Mouse (Mus musculus): ENCODE results near the gene Tnfaip1. TPM values are rescaled to one million over a fixed set of nuclear protein-coding genes. Genes with fewer than 3 reads are reported as not detected.

The Tnfaip1 gene
- polyA plus RNA-seq, 1 experiment: 38.2 TPM

DNA sequence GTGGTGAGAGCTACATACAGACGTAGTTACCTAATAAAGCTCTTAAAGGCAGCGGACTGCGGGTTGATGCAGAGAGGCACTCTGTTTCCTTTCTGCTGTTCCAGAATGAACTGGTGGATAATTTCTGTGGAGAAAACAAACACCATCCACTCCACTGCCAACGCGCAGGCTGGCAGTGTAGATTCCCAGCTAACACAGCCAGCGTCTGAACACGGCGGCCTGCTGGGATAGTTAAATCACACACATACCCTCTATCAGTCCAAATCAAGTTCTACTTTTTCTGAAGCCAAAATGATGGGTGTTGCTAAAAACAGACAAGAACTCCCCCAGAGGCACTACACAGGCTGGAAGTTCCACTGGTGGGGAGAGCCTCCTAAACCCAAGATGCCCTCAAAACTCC is 35.3 kb upstream of the Tnfaip1 start:
- H3K9ac ChIP-seq (ENCODE audit: low read depth, poor library complexity, severe bottlenecking): no peak overlapping the region
- TF ChIP-seq EP300 (IDR thresholded peaks at IDR 0.05; ENCODE audit: insufficient read depth, low read depth, low read length) (no peak), POLR2A (IDR thresholded peaks at IDR 0.05; ENCODE audit: insufficient read depth, low read length) (no peak), CTCF (IDR thresholded peaks at IDR 0.05; ENCODE audit: low read depth, low read length) (no peak)
- peaks cover 14% of the 10 kb centered on the region for H3K36me3 ChIP-seq (ENCODE audit: control insufficient read depth, insufficient read depth, low read length, poor library complexity, severe bottlenecking)
- no peaks in the 10 kb centered on the region for H3K9me3 ChIP-seq (replicated peaks; ENCODE audit: control insufficient read depth, insufficient read depth, low read length, poor library complexity, severe bottlenecking)
- no peak overlapping the region for H3K4me3 ChIP-seq (ENCODE audit: low read depth, low read length)
- no peaks in the 10 kb centered on the region for H3K4me1 ChIP-seq (ENCODE audit: control insufficient read depth, insufficient read depth, low read length)
- H3K27ac ChIP-seq (ENCODE audit: insufficient read depth, low read length): no peak overlapping the region
- no peaks in the 10 kb centered on the region for H3K27me3 ChIP-seq (ENCODE audit: control insufficient read depth, insufficient read depth, low read length, poor library complexity, severe bottlenecking)

DNA sequence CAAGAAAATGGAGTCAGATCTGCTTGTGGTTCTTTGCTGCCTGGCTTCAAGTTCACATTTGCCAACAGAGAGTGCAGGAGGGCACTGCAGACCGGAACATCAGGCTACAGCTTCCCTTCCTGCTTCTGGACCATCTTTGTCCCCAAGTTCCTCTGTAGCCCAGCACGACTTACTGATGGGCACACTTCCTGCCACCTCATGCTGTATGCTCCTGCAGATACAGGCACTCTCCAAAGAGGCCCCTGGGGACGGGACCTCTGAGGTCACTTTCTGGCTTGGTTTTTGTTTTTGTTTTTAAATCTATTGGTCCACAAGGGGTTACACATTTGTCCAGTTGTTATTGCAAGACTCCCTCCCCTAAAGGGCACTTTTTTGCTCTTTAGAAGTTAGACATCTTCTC is 33.7 kb upstream of the Tnfaip1 start:
- no peaks in the 10 kb centered on the region for H3K27me3 ChIP-seq (ENCODE audit: control insufficient read depth, insufficient read depth, low read length, poor library complexity, severe bottlenecking)
- H3K4me1 ChIP-seq (ENCODE audit: control insufficient read depth, insufficient read depth, low read length): no peaks in the 10 kb centered on the region
- H3K27ac ChIP-seq (ENCODE audit: insufficient read depth, low read length): no peak overlapping the region
- H3K9ac ChIP-seq (ENCODE audit: low read depth, poor library complexity, severe bottlenecking): no peak overlapping the region
- no peak overlapping the region for H3K4me3 ChIP-seq (ENCODE audit: low read depth, low read length)
- no peak for TF ChIP-seq POLR2A (IDR thresholded peaks at IDR 0.05; ENCODE audit: insufficient read depth, low read length)
- TF ChIP-seq EP300 (IDR thresholded peaks at IDR 0.05; ENCODE audit: insufficient read depth, low read depth, low read length): no peak
- TF ChIP-seq CTCF (IDR thresholded peaks at IDR 0.05; ENCODE audit: low read depth, low read length): no peak
- no peaks in the 10 kb centered on the region for H3K9me3 ChIP-seq (replicated peaks; ENCODE audit: control insufficient read depth, insufficient read depth, low read length, poor library complexity, severe bottlenecking)
- H3K36me3 ChIP-seq (ENCODE audit: control insufficient read depth, insufficient read depth, low read length, poor library complexity, severe bottlenecking): peaks cover 13% of the 10 kb centered on the region

- Histone ChIP-seq H3K36me3 (ENCODE audit: control insufficient read depth, insufficient read depth, low read length, poor library complexity, severe bottlenecking) (peaks cover 13% of the 10 kb centered on the region), H3K9ac (ENCODE audit: low read depth, poor library complexity, severe bottlenecking) (no peak overlapping the region), H3K4me3 (ENCODE audit: low read depth, low read length) (no peak overlapping the region), H3K4me1 (ENCODE audit: control insufficient read depth, insufficient read depth, low read length) (no peaks in the 10 kb centered on the region), H3K27ac (ENCODE audit: insufficient read depth, low read length) (no peak overlapping the region), H3K9me3 (replicated peaks; ENCODE audit: control insufficient read depth, insufficient read depth, low read length, poor library complexity, severe bottlenecking) (no peaks in the 10 kb centered on the region), H3K27me3 (ENCODE audit: control insufficient read depth, insufficient read depth, low read length, poor library complexity, severe bottlenecking) (no peaks in the 10 kb centered on the region)
- TF ChIP-seq POLR2A (IDR thresholded peaks at IDR 0.05; ENCODE audit: insufficient read depth, low read length): no peak
- no peak for TF ChIP-seq EP300 (IDR thresholded peaks at IDR 0.05; ENCODE audit: insufficient read depth, low read depth, low read length)
- no peak for TF ChIP-seq CTCF (IDR thresholded peaks at IDR 0.05; ENCODE audit: low read depth, low read length)
These were observed 32.7 kb upstream of the Tnfaip1 start for GRCm38 (mm10) chr11:78568827-78569226.

GRCm38 (mm10) chr11:78567614-78568013 is 31.5 kb upstream of the Tnfaip1 start:
- Histone ChIP-seq H3K27me3 (ENCODE audit: control insufficient read depth, insufficient read depth, low read length, poor library complexity, severe bottlenecking) (no peaks in the 10 kb centered on the region), H3K36me3 (ENCODE audit: control insufficient read depth, insufficient read depth, low read length, poor library complexity, severe bottlenecking) (peaks cover 13% of the 10 kb centered on the region), H3K27ac (ENCODE audit: insufficient read depth, low read length) (no peak overlapping the region), H3K9ac (ENCODE audit: low read depth, poor library complexity, severe bottlenecking) (no peak overlapping the region), H3K9me3 (replicated peaks; ENCODE audit: control insufficient read depth, insufficient read depth, low read length, poor library complexity, severe bottlenecking) (no peaks in the 10 kb centered on the region), H3K4me1 (ENCODE audit: control insufficient read depth, insufficient read depth, low read length) (no peaks in the 10 kb centered on the region), H3K4me3 (ENCODE audit: low read depth, low read length) (no peak overlapping the region)
- TF ChIP-seq EP300 (IDR thresholded peaks at IDR 0.05; ENCODE audit: insufficient read depth, low read depth, low read length) (no peak), POLR2A (IDR thresholded peaks at IDR 0.05; ENCODE audit: insufficient read depth, low read length) (no peak), CTCF (IDR thresholded peaks at IDR 0.05; ENCODE audit: low read depth, low read length) (no peak)

- TF ChIP-seq POLR2A (IDR thresholded peaks at IDR 0.05; ENCODE audit: insufficient read depth, low read length): no peak
- TF ChIP-seq CTCF (IDR thresholded peaks at IDR 0.05; ENCODE audit: low read depth, low read length): no peak
- no peak for TF ChIP-seq EP300 (IDR thresholded peaks at IDR 0.05; ENCODE audit: insufficient read depth, low read depth, low read length)
- Histone ChIP-seq H3K27me3 (ENCODE audit: control insufficient read depth, insufficient read depth, low read length, poor library complexity, severe bottlenecking) (no peaks in the 10 kb centered on the region), H3K9ac (ENCODE audit: low read depth, poor library complexity, severe bottlenecking) (no peak overlapping the region), H3K27ac (ENCODE audit: insufficient read depth, low read length) (no peak overlapping the region), H3K36me3 (ENCODE audit: control insufficient read depth, insufficient read depth, low read length, poor library complexity, severe bottlenecking) (peaks cover 8% of the 10 kb centered on the region; the same call in 1 of the 2 replicates), H3K4me1 (ENCODE audit: control insufficient read depth, insufficient read depth, low read length) (no peaks in the 10 kb centered on the region), H3K4me3 (ENCODE audit: low read depth, low read length) (no peak overlapping the region), H3K9me3 (replicated peaks; ENCODE audit: control insufficient read depth, insufficient read depth, low read length, poor library complexity, severe bottlenecking) (no peaks in the 10 kb centered on the region)
These were observed 30.6 kb upstream of the Tnfaip1 start for GRCm38 (mm10) chr11:78566775-78567174.

DNA sequence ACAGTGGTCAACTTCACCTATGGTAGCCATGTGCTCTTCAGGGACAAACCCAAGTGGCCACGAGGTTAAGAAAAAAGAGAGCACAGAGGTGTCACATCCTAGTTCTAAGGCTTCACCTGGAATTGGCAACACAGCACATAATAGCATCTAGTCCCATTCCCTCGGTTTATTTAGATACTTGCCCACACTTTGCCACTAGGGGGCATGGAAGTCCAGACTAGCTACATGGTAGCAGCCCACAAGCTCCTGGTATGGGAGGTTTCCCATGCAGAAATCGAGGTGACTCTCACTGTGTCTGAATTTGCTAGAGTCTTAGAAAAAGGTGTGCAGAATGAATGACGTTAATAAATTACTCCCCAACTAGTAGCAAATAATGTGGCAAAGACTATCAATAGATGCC is 24.3 kb upstream of the Tnfaip1 start:
- TF ChIP-seq EP300 (IDR thresholded peaks at IDR 0.05; ENCODE audit: insufficient read depth, low read depth, low read length): no peak
- TF ChIP-seq POLR2A (IDR thresholded peaks at IDR 0.05; ENCODE audit: insufficient read depth, low read length): no peak
- peak; percentile 71 for TF ChIP-seq CTCF (IDR thresholded peaks at IDR 0.05; ENCODE audit: low read depth, low read length)
- Histone ChIP-seq H3K4me3 (ENCODE audit: low read depth, low read length) (no peak overlapping the region), H3K4me1 (ENCODE audit: control insufficient read depth, insufficient read depth, low read length) (no peaks in the 10 kb centered on the region), H3K9me3 (replicated peaks; ENCODE audit: control insufficient read depth, insufficient read depth, low read length, poor library complexity, severe bottlenecking) (no peaks in the 10 kb centered on the region), H3K9ac (ENCODE audit: low read depth, poor library complexity, severe bottlenecking) (no peak overlapping the region), H3K27me3 (ENCODE audit: control insufficient read depth, insufficient read depth, low read length, poor library complexity, severe bottlenecking) (no peaks in the 10 kb centered on the region), H3K27ac (ENCODE audit: insufficient read depth, low read length) (no peak overlapping the region), H3K36me3 (ENCODE audit: control insufficient read depth, insufficient read depth, low read length, poor library complexity, severe bottlenecking) (no peaks in the 10 kb centered on the region)

Data from ES-Bruce4 (cell line).